Mouse (Mus musculus): ENCODE measurements around the gene Cel. TPM values are rescaled to one million over a fixed set of nuclear protein-coding genes. Genes with fewer than 3 reads are reported as not detected.

Gene Cel
- total and polyA plus RNA-seq, 3 experiments: not detected

- Histone ChIP-seq H3K4me1 (ENCODE audit: control insufficient read depth in 1 of 2, insufficient read depth in 2 of 2, low read length in 2 of 2) (peaks cover 0 to 6% of the 10 kb centered on the region in 2 experiments; a peak in 2 of 4 replicates), H3K79me2 (ENCODE audit: control insufficient read depth, insufficient read depth, low read length, poor library complexity) (no peaks in the 10 kb centered on the region), H3K4me3 (ENCODE audit: control insufficient read depth in 1 of 2, insufficient read depth in 1 of 2, low read depth in 2 of 2, low read length in 2 of 2) (no peak overlapping the region), H3K9me3 (replicated peaks; ENCODE audit: insufficient read depth, low read length) (no peaks in the 10 kb centered on the region), H3K36me3 (ENCODE audit: control insufficient read depth in 1 of 2, insufficient read depth in 2 of 2, low read length in 2 of 2) (peaks cover 0 to 3% of the 10 kb centered on the region in 2 experiments; a peak in 1 of 4 replicates), H3K27ac (ENCODE audit: control insufficient read depth, low read depth, low read length) (no peak overlapping the region), H3K27me3 (ENCODE audit: control insufficient read depth in 1 of 2, insufficient read depth in 2 of 2, low read length in 2 of 2) (no peaks in the 10 kb centered on the region), H3K9ac (ENCODE audit: control insufficient read depth, low read depth, low read length, poor library complexity, severe bottlenecking) (no peak overlapping the region)
- no peak for DNase-seq (ENCODE audit: low read depth, low spot score)
- TF ChIP-seq NELFE (IDR thresholded peaks at IDR 0.05; ENCODE audit: low read depth, low read length) (no peak), GATA1 (IDR thresholded peaks at IDR 0.05; ENCODE audit: low read depth, low read length) (no peak), MAFK (IDR thresholded peaks at IDR 0.05; ENCODE audit: borderline replicate concordance, low read depth, low read length) (no peak), RAD21 (IDR thresholded peaks at IDR 0.05; ENCODE audit: low read depth, low read length) (no peak), CTCF (IDR thresholded peaks at IDR 0.05 in 2 of 3, conservative IDR thresholded peaks at IDR 0.05 in 1 of 3; ENCODE audit: control insufficient read depth in 1 of 3, insufficient read depth in 1 of 3, low read depth in 2 of 3, low read length in 3 of 3, poor library complexity in 1 of 3, severe bottlenecking in 1 of 3) (no peak), USF1 (IDR thresholded peaks at IDR 0.05; ENCODE audit: low read depth, low read length) (no peak), HCFC1 (IDR thresholded peaks at IDR 0.05; ENCODE audit: low read depth, low read length) (no peak), MAZ (IDR thresholded peaks at IDR 0.05; ENCODE audit: low read depth, low read length) (no peak), ETS1 (IDR thresholded peaks at IDR 0.05; ENCODE audit: low read depth, low read length) (no peak), SIN3A (IDR thresholded peaks at IDR 0.05; ENCODE audit: low read length) (no peak), SMC3 (IDR thresholded peaks at IDR 0.05; ENCODE audit: low read depth, low read length) (no peak)
These were observed 14.0 kb downstream of the Cel start for GRCm38 (mm10) chr2:28549157-28549556.

DNA sequence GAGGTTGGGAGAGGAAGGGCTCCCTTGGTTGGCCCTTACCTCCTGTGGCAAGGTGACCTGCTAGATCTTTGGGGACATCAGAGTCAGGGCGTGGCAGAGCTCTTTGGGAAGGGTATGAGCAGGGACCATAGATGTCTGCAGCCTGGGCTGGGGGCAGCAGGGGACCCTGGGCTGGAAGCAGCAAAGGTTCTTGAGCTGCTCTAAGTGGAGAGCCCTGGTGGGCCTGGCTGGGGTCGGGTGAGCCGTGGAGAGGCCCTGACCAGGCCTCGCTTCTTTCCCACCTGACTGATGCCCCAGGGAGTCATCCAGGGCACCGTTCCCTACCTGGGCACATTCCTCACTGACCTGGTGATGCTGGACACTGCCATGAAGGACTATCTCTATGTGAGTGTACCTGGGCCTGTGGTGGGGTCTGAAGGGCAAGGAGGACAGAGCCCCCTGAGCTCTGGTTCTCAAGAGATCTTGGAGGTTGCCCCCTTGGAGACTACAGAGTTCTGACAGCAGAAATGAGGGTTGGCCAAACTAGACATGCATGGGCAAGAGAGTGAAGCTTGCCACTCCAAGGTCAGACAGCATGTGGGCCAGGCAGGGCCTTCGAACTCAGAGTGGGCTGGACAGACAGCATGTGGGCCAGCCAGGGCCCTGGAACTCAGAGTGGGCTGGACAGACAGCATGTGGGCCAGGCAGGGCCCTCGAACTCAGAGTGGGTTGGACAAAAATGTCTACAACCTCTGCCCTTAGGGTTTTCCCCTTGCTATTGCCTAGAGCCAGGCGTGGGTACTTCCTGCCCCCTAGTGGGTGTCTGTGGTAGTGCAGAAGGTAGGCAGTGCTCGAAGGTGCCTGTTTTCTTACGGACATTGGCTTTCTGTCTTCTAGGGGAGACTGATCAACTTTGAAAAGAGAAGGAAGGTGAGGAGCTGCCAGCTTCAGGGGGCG is 15.7 kb downstream of the Cel start:
- Histone ChIP-seq H3K79me2 (ENCODE audit: control insufficient read depth, insufficient read depth, low read length, poor library complexity) (no peaks in the 10 kb centered on the region), H3K4me3 (ENCODE audit: control insufficient read depth in 1 of 2, insufficient read depth in 1 of 2, low read depth in 2 of 2, low read length in 2 of 2) (no peak overlapping the region), H3K27me3 (ENCODE audit: control insufficient read depth in 1 of 2, insufficient read depth in 2 of 2, low read length in 2 of 2) (no peaks in the 10 kb centered on the region), H3K27ac (ENCODE audit: control insufficient read depth, low read depth, low read length) (no peak overlapping the region), H3K4me1 (ENCODE audit: control insufficient read depth in 1 of 2, insufficient read depth in 2 of 2, low read length in 2 of 2) (peaks cover 0 to 6% of the 10 kb centered on the region in 2 experiments; a peak in 2 of 4 replicates), H3K9ac (ENCODE audit: control insufficient read depth, low read depth, low read length, poor library complexity, severe bottlenecking) (no peak overlapping the region), H3K36me3 (ENCODE audit: control insufficient read depth in 1 of 2, insufficient read depth in 2 of 2, low read length in 2 of 2) (peaks cover 0 to 3% of the 10 kb centered on the region in 2 experiments; a peak in 1 of 4 replicates), H3K9me3 (replicated peaks; ENCODE audit: insufficient read depth, low read length) (no peaks in the 10 kb centered on the region)
- TF ChIP-seq SMC3 (IDR thresholded peaks at IDR 0.05; ENCODE audit: low read depth, low read length) (peak; percentile 79), ZC3H11A (IDR thresholded peaks at IDR 0.05; ENCODE audit: low read depth, low read length) (peak; percentile 60; the same call in 1 of the 2 replicates), CTCF (IDR thresholded peaks at IDR 0.05 in 2 of 3, conservative IDR thresholded peaks at IDR 0.05 in 1 of 3; ENCODE audit: control insufficient read depth in 1 of 3, insufficient read depth in 1 of 3, low read depth in 2 of 3, low read length in 3 of 3, poor library complexity in 1 of 3, severe bottlenecking in 1 of 3) (peak; percentile 91 to 98 (median 93)), RAD21 (IDR thresholded peaks at IDR 0.05; ENCODE audit: low read depth, low read length) (peak; percentile 92), JUND (IDR thresholded peaks at IDR 0.05; ENCODE audit: low read depth, low read length) (no peak), SIN3A (IDR thresholded peaks at IDR 0.05; ENCODE audit: low read length) (no peak), ELF1 (IDR thresholded peaks at IDR 0.05; ENCODE audit: low read depth, low read length) (no peak), MYB (IDR thresholded peaks at IDR 0.05; ENCODE audit: low read depth, low read length) (no peak)
- peak; percentile 79 for DNase-seq (ENCODE audit: low read depth, low spot score)
